Mouse (Mus musculus) thymus, postnatal 10 days (tissue): Measurements from ENCODE around the gene Sytl2.

Experiments
- DNase-seq, 2 experiments: peaks; one replicate each; pipeline ENCODE4 v3.0.0; 2021; ENCODE audit warnings: low spot score in 2 of 2

Gene Sytl2

GRCm38 (mm10) chr7:90308003-90308402 lies 6.0 kb downstream of the Sytl2 start:
- DNase-seq: no peak

GRCm38 (mm10) chr7:90312151-90312883 lies 10.3 kb downstream of the Sytl2 start:
- DNase-seq: no peak

GRCm38 (mm10) chr7:90313421-90313820 lies 11.4 kb downstream of the Sytl2 start:
- no peak for DNase-seq

GRCm38 (mm10) chr7:90316823-90317222 lies 14.8 kb downstream of the Sytl2 start:
- DNase-seq: no peak

- DNase-seq: no peak
Measured at GRCm38 (mm10) chr7:90319446-90319845, 17.4 kb downstream of the Sytl2 start.

GRCm38 (mm10) chr7:90320124-90320523 lies 18.1 kb downstream of the Sytl2 start:
- no peak for DNase-seq

- DNase-seq: no peak
Measured at GRCm38 (mm10) chr7:90325166-90325565, 23.1 kb downstream of the Sytl2 start.

- DNase-seq: no peak
Measured at GRCm38 (mm10) chr7:90330200-90330599, 28.1 kb downstream of the Sytl2 start.

GRCm38 (mm10) chr7:90332483-90333065 lies 30.5 kb downstream of the Sytl2 start:
- DNase-seq: no peak

GRCm38 (mm10) chr7:90334362-90334761 lies 32.3 kb downstream of the Sytl2 start:
- DNase-seq: no peak

- DNase-seq: no peak
Measured at GRCm38 (mm10) chr7:90334831-90335230, 32.8 kb downstream of the Sytl2 start.

- DNase-seq: no peak
Measured at GRCm38 (mm10) chr7:90335755-90336194, 33.7 kb downstream of the Sytl2 start.

GRCm38 (mm10) chr7:90341212-90341957 lies 39.3 kb downstream of the Sytl2 start:
- DNase-seq: peak; percentile 40 to 50

- no peak for DNase-seq
Measured at GRCm38 (mm10) chr7:90344903-90345302, 42.9 kb downstream of the Sytl2 start.

- DNase-seq: no peak
Measured at GRCm38 (mm10) chr7:90347779-90348437, 45.9 kb downstream of the Sytl2 start.

GRCm38 (mm10) chr7:90349014-90349413 lies 47.0 kb downstream of the Sytl2 start:
- DNase-seq: no peak

- DNase-seq: no peak
Measured at GRCm38 (mm10) chr7:90352183-90352582, 50.1 kb downstream of the Sytl2 start.

- DNase-seq: peak; percentile 51 to 54
Measured at GRCm38 (mm10) chr7:90353488-90354228, 51.6 kb downstream of the Sytl2 start.

GRCm38 (mm10) chr7:90354229-90354604 lies 52.2 kb downstream of the Sytl2 start:
- DNase-seq: no peak

GRCm38 (mm10) chr7:90355454-90355853 lies 53.4 kb downstream of the Sytl2 start:
- DNase-seq: no peak

- no peak for DNase-seq
Measured at GRCm38 (mm10) chr7:90355995-90356394, 53.9 kb downstream of the Sytl2 start.

- no peak for DNase-seq
Measured at GRCm38 (mm10) chr7:90362788-90363187, 60.7 kb downstream of the Sytl2 start.
